Mouse (Mus musculus): ENCODE measurements at regions not wholly inside any gene's neighbourhood (a gene's known extent, or its start where the extent isn't known, plus 50 kb on each side); places are given as distances from the start of the nearest gene placed in this dataset.

GRCm38 (mm10) chr3:128239813-128240421 lies 343.8 kb upstream of the Fam241a start:
- 12% methylated on average over 7 of the region's 7 CpGs for WGBS
- Histone ChIP-seq H3K27ac (ENCODE audit: control insufficient read depth, insufficient read depth, low read depth, low read length, poor library complexity) (no peak overlapping the region), H3K4me3 (replicated peaks; ENCODE audit: control insufficient read depth, low read depth, low read length) (no peak overlapping the region), H3K4me1 (ENCODE audit: control insufficient read depth, insufficient read depth, low read length) (no peaks in the 10 kb centered on the region)
- TF ChIP-seq POLR2A (IDR thresholded peaks at IDR 0.05; ENCODE audit: borderline replicate concordance, control insufficient read depth, low read depth, low read length): no peak
- no peak for TF ChIP-seq CTCF (IDR thresholded peaks at IDR 0.05; ENCODE audit: control insufficient read depth, insufficient read depth, low read length)

GRCm38 (mm10) chr3:128230390-128230789 lies 334.3 kb upstream of the Fam241a start:
- no peak for TF ChIP-seq POLR2A (IDR thresholded peaks at IDR 0.05; ENCODE audit: borderline replicate concordance, control insufficient read depth, low read depth, low read length)
- TF ChIP-seq CTCF (IDR thresholded peaks at IDR 0.05; ENCODE audit: control insufficient read depth, insufficient read depth, low read length): no peak
- Histone ChIP-seq H3K4me3 (replicated peaks; ENCODE audit: control insufficient read depth, low read depth, low read length) (no peak overlapping the region), H3K4me1 (ENCODE audit: control insufficient read depth, insufficient read depth, low read length) (no peaks in the 10 kb centered on the region), H3K27ac (ENCODE audit: control insufficient read depth, insufficient read depth, low read depth, low read length, poor library complexity) (no peak overlapping the region)
- 78% methylated on average over 5 of the region's 5 CpGs for WGBS

GRCm38 (mm10) chr3:128226930-128227585 lies 330.9 kb upstream of the Fam241a start:
- 80% methylated on average over 6 of the region's 6 CpGs for WGBS
- no peak overlapping the region for H3K27ac ChIP-seq (ENCODE audit: control insufficient read depth, insufficient read depth, low read depth, low read length, poor library complexity)
- no peak overlapping the region for H3K4me3 ChIP-seq (replicated peaks; ENCODE audit: control insufficient read depth, low read depth, low read length)
- no peaks in the 10 kb centered on the region for H3K4me1 ChIP-seq (ENCODE audit: control insufficient read depth, insufficient read depth, low read length)
- TF ChIP-seq CTCF (IDR thresholded peaks at IDR 0.05; ENCODE audit: control insufficient read depth, insufficient read depth, low read length): no peak
- TF ChIP-seq POLR2A (IDR thresholded peaks at IDR 0.05; ENCODE audit: borderline replicate concordance, control insufficient read depth, low read depth, low read length): no peak

GRCm38 (mm10) chr3:128226503-128226902 lies 330.4 kb upstream of the Fam241a start:
- Histone ChIP-seq H3K4me1 (ENCODE audit: control insufficient read depth, insufficient read depth, low read length) (no peaks in the 10 kb centered on the region), H3K4me3 (replicated peaks; ENCODE audit: control insufficient read depth, low read depth, low read length) (no peak overlapping the region), H3K27ac (ENCODE audit: control insufficient read depth, insufficient read depth, low read depth, low read length, poor library complexity) (no peak overlapping the region)
- TF ChIP-seq CTCF (IDR thresholded peaks at IDR 0.05; ENCODE audit: control insufficient read depth, insufficient read depth, low read length) (no peak), POLR2A (IDR thresholded peaks at IDR 0.05; ENCODE audit: borderline replicate concordance, control insufficient read depth, low read depth, low read length) (no peak)
- 47% methylated on average over 6 of the region's 6 CpGs for WGBS

- TF ChIP-seq CTCF (IDR thresholded peaks at IDR 0.05; ENCODE audit: control insufficient read depth, insufficient read depth, low read length): no peak
- TF ChIP-seq POLR2A (IDR thresholded peaks at IDR 0.05; ENCODE audit: borderline replicate concordance, control insufficient read depth, low read depth, low read length): no peak
- no peak overlapping the region for H3K27ac ChIP-seq (ENCODE audit: control insufficient read depth, insufficient read depth, low read depth, low read length, poor library complexity)
These were observed 326.2 kb upstream of the Fam241a start for GRCm38 (mm10) chr3:128222344-128222743.

GRCm38 (mm10) chr3:128221625-128222024 lies 325.5 kb upstream of the Fam241a start:
- no peak for TF ChIP-seq CTCF (IDR thresholded peaks at IDR 0.05; ENCODE audit: control insufficient read depth, insufficient read depth, low read length)
- no peak for TF ChIP-seq POLR2A (IDR thresholded peaks at IDR 0.05; ENCODE audit: borderline replicate concordance, control insufficient read depth, low read depth, low read length)

More at GRCm38 (mm10) chr3:128222344-128222743, 326.2 kb upstream of the Fam241a start:
- H3K4me1 ChIP-seq (ENCODE audit: control insufficient read depth, insufficient read depth, low read length): no peaks in the 10 kb centered on the region
- no peak overlapping the region for H3K4me3 ChIP-seq (replicated peaks; ENCODE audit: control insufficient read depth, low read depth, low read length)
- 86% methylated on average over 12 of the region's 12 CpGs for WGBS

GRCm38 (mm10) chr3:128220776-128221550 lies 324.8 kb upstream of the Fam241a start:
- H3K4me3 ChIP-seq (replicated peaks; ENCODE audit: control insufficient read depth, low read depth, low read length): no peak overlapping the region
- TF ChIP-seq POLR2A (IDR thresholded peaks at IDR 0.05; ENCODE audit: borderline replicate concordance, control insufficient read depth, low read depth, low read length) (no peak), CTCF (IDR thresholded peaks at IDR 0.05; ENCODE audit: control insufficient read depth, insufficient read depth, low read length) (no peak)
- 81% methylated on average over 8 of the region's 8 CpGs for WGBS
- no peaks in the 10 kb centered on the region for H3K4me1 ChIP-seq (ENCODE audit: control insufficient read depth, insufficient read depth, low read length)
- H3K27ac ChIP-seq (ENCODE audit: control insufficient read depth, insufficient read depth, low read depth, low read length, poor library complexity): no peak overlapping the region

More at GRCm38 (mm10) chr3:128221625-128222024, 325.5 kb upstream of the Fam241a start:
- Histone ChIP-seq H3K4me3 (replicated peaks; ENCODE audit: control insufficient read depth, low read depth, low read length) (no peak overlapping the region), H3K27ac (ENCODE audit: control insufficient read depth, insufficient read depth, low read depth, low read length, poor library complexity) (no peak overlapping the region), H3K4me1 (ENCODE audit: control insufficient read depth, insufficient read depth, low read length) (no peaks in the 10 kb centered on the region)
- 70% methylated on average over 2 of the region's 2 CpGs for WGBS

- H3K4me3 ChIP-seq (replicated peaks; ENCODE audit: control insufficient read depth, low read depth, low read length): no peak overlapping the region
- 72% methylated on average over 5 of the region's 5 CpGs for WGBS
- no peak overlapping the region for H3K27ac ChIP-seq (ENCODE audit: control insufficient read depth, insufficient read depth, low read depth, low read length, poor library complexity)
- H3K4me1 ChIP-seq (ENCODE audit: control insufficient read depth, insufficient read depth, low read length): no peaks in the 10 kb centered on the region
- TF ChIP-seq POLR2A (IDR thresholded peaks at IDR 0.05; ENCODE audit: borderline replicate concordance, control insufficient read depth, low read depth, low read length): no peak
- no peak for TF ChIP-seq CTCF (IDR thresholded peaks at IDR 0.05; ENCODE audit: control insufficient read depth, insufficient read depth, low read length)
These were observed 321.8 kb upstream of the Fam241a start for GRCm38 (mm10) chr3:128217765-128218415.
